Comparison of ENCODE assay signal across 1 mouse cellular context in the genomic region with DNA sequence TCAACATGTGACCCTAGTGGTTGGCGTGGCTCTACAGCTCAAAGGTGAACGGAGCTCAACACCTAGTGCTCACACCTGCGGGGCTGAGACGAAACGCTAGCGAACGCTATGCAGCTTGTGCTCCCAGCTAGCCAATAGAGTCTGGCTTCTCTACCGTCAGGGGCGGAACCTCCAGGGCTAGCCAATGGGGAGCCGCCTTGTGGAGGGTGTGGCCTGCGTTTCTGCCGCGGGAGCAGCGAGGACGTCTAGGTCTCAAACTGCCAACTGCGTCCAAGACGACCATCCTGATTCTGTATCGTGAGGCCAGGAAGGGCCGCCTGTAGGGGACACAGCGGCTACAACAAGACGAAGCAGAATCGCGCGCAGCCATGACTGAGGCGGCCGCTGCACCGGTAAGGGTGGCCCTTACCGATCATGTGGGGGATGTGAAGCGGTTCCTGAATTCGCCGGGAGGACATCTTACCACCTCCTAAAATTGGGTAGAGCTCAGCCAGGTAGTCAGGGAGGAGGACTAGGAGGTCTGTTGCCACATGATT.
TF ChIP-seq lines count a peak whose summit lies in the region.

A gene (plus strand): TSS at position 200 of the 536 bp plus-strand sequence.

TF ChIP-seq in CH12.LX, 34 proteins besides CTCF, POLR2A, EP300 and RAD21 (continued from another document):
- 0 out of 2 replicates have a peak, but pooled peaks have one; percentile 36 for TF ChIP-seq NELFE (IDR thresholded peaks at IDR 0.05; ENCODE audit: low read depth, low read length)
- TF ChIP-seq TBP (conservative IDR thresholded peaks at IDR 0.05; ENCODE audit: low read depth, low read length): peak; percentile 61; the same call in 1 of the 2 replicates
- peak; percentile 44 for TF ChIP-seq ELF1 (IDR thresholded peaks at IDR 0.05; ENCODE audit: low read depth, low read length)
- TF ChIP-seq BHLHE40 (IDR thresholded peaks at IDR 0.05; ENCODE audit: low read depth, low read length): no peak
- TF ChIP-seq TCF12 (IDR thresholded peaks at IDR 0.05; ENCODE audit: low read depth, low read length): peak; percentile 47
- no peak for TF ChIP-seq ZKSCAN1 (IDR thresholded peaks at IDR 0.05; ENCODE audit: borderline replicate concordance, low read depth, low read length)
- TF ChIP-seq MAX (IDR thresholded peaks at IDR 0.05; ENCODE audit: low read length): no peak
- TF ChIP-seq MEF2A (IDR thresholded peaks at IDR 0.05; ENCODE audit: borderline replicate concordance, low read depth, low read length): no peak
- no peak; the same call in 1 of the 2 replicates for TF ChIP-seq USF2 (conservative IDR thresholded peaks at IDR 0.05; ENCODE audit: low read depth, low read length)
- TF ChIP-seq POLR2AphosphoS2 (IDR thresholded peaks at IDR 0.05; ENCODE audit: low read depth, low read length): peak; percentile 98
- no peak; the same call in 1 of the 2 replicates for TF ChIP-seq CHD2 (IDR thresholded peaks at IDR 0.05; ENCODE audit: low read length)
- no peak for TF ChIP-seq UBTF (IDR thresholded peaks at IDR 0.05; ENCODE audit: low read depth, low read length)
- no peak for TF ChIP-seq GABPA (IDR thresholded peaks at IDR 0.05; ENCODE audit: insufficient replicate concordance, low read depth, low read length)
- TF ChIP-seq CHD1 (IDR thresholded peaks at IDR 0.05; ENCODE audit: low read depth, low read length): no peak
- TF ChIP-seq PAX5 (IDR thresholded peaks at IDR 0.05; ENCODE audit: low read length): no peak
- no peak for TF ChIP-seq MAFK (IDR thresholded peaks at IDR 0.05; ENCODE audit: insufficient replicate concordance, low read length)
- peak; percentile 56; the same call in 1 of the 2 replicates for TF ChIP-seq MXI1 (IDR thresholded peaks at IDR 0.05; ENCODE audit: low read depth, low read length)
- TF ChIP-seq ZNF384 (IDR thresholded peaks at IDR 0.05; ENCODE audit: low read depth, low read length): no peak
- no peak for TF ChIP-seq HCFC1 (IDR thresholded peaks at IDR 0.05; ENCODE audit: low read depth, low read length)
TF ChIP-seq in CH12.LX: peak in this region for 10.
